Mouse (Mus musculus) erythroblast, embryonic 14.5 days (primary cell): ENCODE measurements around the gene Plaur. TPM values are rescaled to one million over a fixed set of nuclear protein-coding genes. Genes with fewer than 3 reads are reported as not detected.
"Not testable (repeated sequence)": the region's sequence is repeated elsewhere in the genome, so short reads cannot be mapped to it uniquely, and the experiment has no call there.

Experiments used
- H3K27me3 ChIP-seq: 2 replicates; pipeline ENCODE4 v1.6.1; 2012; ENCODE audit warnings: inconsistent platforms; ENCODE audit not compliant: control insufficient read depth
- H3K36me3 ChIP-seq: 2 replicates; pipeline ENCODE4 v1.6.1; 2012; ENCODE audit warnings: mild to moderate bottlenecking, inconsistent platforms; ENCODE audit not compliant: control insufficient read depth
- H3K4me1 ChIP-seq: 2 replicates; pipeline ENCODE4 v1.6.1; 2012; ENCODE audit warnings: inconsistent platforms; ENCODE audit not compliant: control insufficient read depth
- H3K4me3 ChIP-seq: replicated peaks from 2 replicates; pipeline ENCODE3; 2012; ENCODE audit warnings: moderate library complexity, mild to moderate bottlenecking, inconsistent platforms
- H3K9me3 ChIP-seq: 2 replicates; pipeline ENCODE4 v1.6.1; 2012; ENCODE audit warnings: low read length, inconsistent platforms, mixed read lengths; ENCODE audit not compliant: control insufficient read depth
- GATA1 ChIP-seq: IDR thresholded peaks from 2 replicates; pipeline ENCODE4 v1.6.1; 2012; ENCODE audit warnings: low read length, inconsistent platforms, mixed read lengths
- TAL1 ChIP-seq: IDR thresholded peaks from 3 replicates; pipeline ENCODE4 v1.6.1; 2012; ENCODE audit warnings: low read length, inconsistent platforms, mixed read lengths
- polyA plus RNA-seq: library from polyadenylated mRNA; stranded (reverse); fragments of >175 nt; gene quantifications from 2 replicates; pipeline ENCODE4 v1.2.3, GENCODE M21; 2012

The Plaur gene
- polyA plus RNA-seq, 1 experiment: 0.08 TPM

DNA sequence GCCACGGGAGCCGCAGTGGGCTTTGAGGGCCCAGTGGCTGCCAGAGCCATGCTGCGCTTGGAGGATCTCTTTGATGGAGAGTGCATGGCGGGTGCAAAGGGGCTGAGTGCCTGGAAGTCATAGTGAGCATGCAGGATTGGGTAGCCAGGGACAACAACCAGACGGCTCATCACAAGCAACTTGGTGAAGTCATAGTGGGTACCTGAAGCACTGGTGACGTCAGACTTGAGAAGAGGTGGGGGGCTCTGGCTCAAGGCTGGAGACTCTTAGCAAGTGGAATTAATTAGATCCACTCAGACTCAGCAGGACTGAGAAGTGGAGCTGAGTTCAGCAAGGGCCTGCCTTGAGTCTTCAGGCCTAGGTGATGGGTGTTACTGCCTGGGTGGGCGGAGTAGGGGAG lies 50.1 kb downstream of the Plaur start, which contains the start of gene AC161166.1:
Gene AC161166.1 (minus strand): TSS at position 101 of the 400 bp plus-strand sequence.
- H3K27me3 ChIP-seq: no peaks in the 10 kb centered on the region; the same call in 1 of the 2 replicates
- H3K4me1 ChIP-seq: peaks cover 8% of the 10 kb centered on the region
- H3K36me3 ChIP-seq: no peaks in the 10 kb centered on the region
- no peak within 1 kb of the TSS for H3K4me3 ChIP-seq
- no peak for TF ChIP-seq TAL1
- TF ChIP-seq GATA1: no peak
- H3K9me3 ChIP-seq: no peaks in the 10 kb centered on the region

- not testable (repeated sequence) for H3K36me3 ChIP-seq, H3K4me1 ChIP-seq, H3K9me3 ChIP-seq, H3K27me3 ChIP-seq, H3K4me3 ChIP-seq
These were observed 54.0 kb downstream of the Plaur start for GRCm38 (mm10) chr7:24516319-24516718.

DNA sequence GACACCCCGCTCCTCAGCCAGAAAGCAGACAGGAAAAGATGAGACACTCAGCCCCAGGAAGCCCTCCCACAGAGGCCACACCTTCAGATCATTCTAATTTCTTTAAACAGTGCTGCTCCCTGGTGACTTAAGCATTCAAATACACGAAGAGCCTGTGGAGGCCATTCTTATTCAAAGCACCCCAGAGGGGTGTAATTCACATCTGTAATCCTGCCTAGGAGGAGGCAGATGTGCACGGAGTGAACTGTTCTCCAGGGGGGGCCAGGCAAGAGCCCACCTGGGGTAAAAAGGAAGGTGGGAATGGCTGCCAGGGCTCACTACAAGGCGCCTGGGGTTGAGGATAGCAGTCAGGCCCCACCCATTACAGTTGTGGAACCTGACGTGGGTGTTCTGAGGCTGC lies 54.8 kb downstream of the Plaur start:
- Histone ChIP-seq H3K36me3 (no peaks in the 10 kb centered on the region), H3K4me3 (no peak overlapping the region), H3K4me1 (no peaks in the 10 kb centered on the region), H3K27me3 (no peaks in the 10 kb centered on the region), H3K9me3 (no peaks in the 10 kb centered on the region)
- TF ChIP-seq TAL1 (no peak), GATA1 (no peak)

- no peaks in the 10 kb centered on the region for H3K9me3 ChIP-seq
These were observed 55.4 kb downstream of the Plaur start for GRCm38 (mm10) chr7:24517654-24518053.

DNA sequence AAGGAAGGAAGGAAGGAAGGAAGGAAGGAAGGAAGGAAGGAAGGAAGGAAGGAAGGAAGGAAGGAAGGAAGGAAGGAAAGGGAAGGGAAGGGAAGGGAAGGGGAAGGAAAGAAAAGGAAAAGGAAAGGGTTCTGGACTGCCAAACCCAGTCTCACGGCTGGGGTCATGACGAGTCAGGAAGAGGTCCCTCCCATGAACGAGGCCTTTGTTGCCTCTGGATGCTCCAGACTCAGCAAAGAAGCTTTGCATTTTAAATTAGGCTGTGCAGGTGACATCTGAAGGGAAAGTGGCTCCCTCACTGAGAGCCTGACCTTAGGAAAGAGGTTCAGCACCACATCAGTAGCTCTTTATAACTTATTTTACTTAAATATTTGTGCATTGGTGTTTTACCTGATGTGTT lies 56.8 kb downstream of the Plaur start:
- TF ChIP-seq GATA1: no peak
- TF ChIP-seq TAL1: no peak
- Histone ChIP-seq H3K36me3 (no peaks in the 10 kb centered on the region), H3K4me3 (no peak overlapping the region), H3K4me1 (no peaks in the 10 kb centered on the region), H3K9me3 (no peaks in the 10 kb centered on the region), H3K27me3 (peaks cover 2% of the 10 kb centered on the region; the same call in 1 of the 2 replicates)

More at GRCm38 (mm10) chr7:24517654-24518053, 55.4 kb downstream of the Plaur start:
- Histone ChIP-seq H3K4me3 (no peak overlapping the region), H3K4me1 (no peaks in the 10 kb centered on the region), H3K36me3 (no peaks in the 10 kb centered on the region), H3K27me3 (no peaks in the 10 kb centered on the region)
- no peak for TF ChIP-seq TAL1
- TF ChIP-seq GATA1: no peak

GRCm38 (mm10) chr7:24520054-24520453 lies 57.8 kb downstream of the Plaur start:
- H3K4me1 ChIP-seq, H3K36me3 ChIP-seq, H3K4me3 ChIP-seq, H3K27me3 ChIP-seq, H3K9me3 ChIP-seq: not testable (repeated sequence)

DNA sequence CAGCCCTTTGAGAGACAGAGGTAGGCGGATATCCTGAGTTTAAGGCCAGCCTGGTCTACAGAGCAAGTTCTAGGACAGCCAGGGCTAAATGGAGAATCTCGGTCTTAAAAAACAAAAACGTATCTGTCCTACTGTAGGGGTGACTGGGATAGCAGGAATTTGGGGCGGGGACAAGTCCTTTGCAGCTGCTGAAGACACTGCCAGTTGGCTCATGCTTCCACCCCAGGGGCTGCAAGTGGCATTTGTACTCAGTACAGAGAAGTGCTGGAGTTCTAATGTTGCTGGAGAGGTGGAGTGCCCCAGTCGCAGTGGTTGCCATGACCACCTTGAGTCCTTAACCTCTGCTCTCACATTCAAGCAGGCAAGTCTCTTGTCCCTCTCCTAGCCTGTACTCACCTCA lies 60.5 kb downstream of the Plaur start:
- no peaks in the 10 kb centered on the region for H3K36me3 ChIP-seq
- TF ChIP-seq TAL1 (no peak), GATA1 (no peak)
- H3K4me3 ChIP-seq: no peak overlapping the region
- peaks cover 2% of the 10 kb centered on the region; the same call in 1 of the 2 replicates for H3K27me3 ChIP-seq
- no peaks in the 10 kb centered on the region for H3K9me3 ChIP-seq
- 0 out of 2 replicates have a peak, but pooled peaks cover 2% of the 10 kb centered on the region for H3K4me1 ChIP-seq

DNA sequence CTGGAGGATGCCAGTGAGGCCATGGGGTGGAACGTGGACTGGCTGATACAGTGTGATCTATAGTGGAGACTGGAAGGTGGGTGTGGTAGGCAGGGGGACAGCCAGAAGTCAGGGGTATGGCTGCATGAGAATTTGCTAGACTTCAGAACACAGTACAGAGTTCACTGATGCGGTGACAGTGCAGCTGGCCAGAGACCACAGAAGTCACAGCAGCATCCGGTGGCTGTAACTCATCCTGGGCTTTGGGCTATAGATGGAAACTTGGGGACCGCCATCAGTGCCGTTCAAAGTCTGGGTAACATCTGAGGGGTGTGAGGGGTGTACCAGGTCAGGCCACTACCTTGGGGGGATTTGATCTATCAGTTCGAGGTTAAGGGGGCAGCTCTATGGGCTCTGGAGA lies 61.4 kb downstream of the Plaur start:
- H3K9me3 ChIP-seq: no peaks in the 10 kb centered on the region
- no peak overlapping the region for H3K4me3 ChIP-seq
- no peaks in the 10 kb centered on the region for H3K36me3 ChIP-seq
- H3K27me3 ChIP-seq: peaks cover 2% of the 10 kb centered on the region; the same call in 1 of the 2 replicates
- H3K4me1 ChIP-seq: peaks cover 3% of the 10 kb centered on the region
- TF ChIP-seq GATA1 (no peak), TAL1 (no peak)

DNA sequence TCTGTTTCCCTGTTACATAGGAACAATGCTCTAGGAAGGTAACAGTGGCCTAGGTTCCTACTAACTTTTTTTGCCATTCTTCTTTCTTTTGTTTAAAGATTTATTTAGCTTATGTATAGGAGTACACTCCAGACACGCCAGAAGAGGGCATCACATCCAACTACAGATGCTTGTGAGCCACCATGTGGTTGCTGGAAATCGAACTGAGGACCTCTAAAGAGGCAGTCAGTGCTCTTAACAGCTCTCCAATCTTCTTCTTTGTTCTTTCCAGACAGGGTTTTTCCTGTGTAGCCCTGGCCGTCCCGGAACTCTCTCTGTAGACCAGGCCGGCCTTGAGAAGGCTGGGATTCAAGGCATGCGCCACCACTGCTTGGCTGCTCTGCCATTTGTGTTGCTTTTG lies 62.7 kb downstream of the Plaur start:
- Histone ChIP-seq H3K4me1 (peaks cover 16% of the 10 kb centered on the region), H3K36me3 (no peaks in the 10 kb centered on the region), H3K9me3 (no peaks in the 10 kb centered on the region), H3K4me3 (no peak overlapping the region), H3K27me3 (peaks cover 2% of the 10 kb centered on the region; the same call in 1 of the 2 replicates)
- TF ChIP-seq GATA1: no peak
- no peak for TF ChIP-seq TAL1

Other genes starting within 250 kb of the Plaur start
- 0.02 TPM in 1 of 2 replicates, not detected in the other for gene Zfp109, start 224.9 kb upstream of the Plaur start, polyA plus RNA-seq
- gene Zfp108, start 207.7 kb upstream of the Plaur start, polyA plus RNA-seq: not detected in 2 replicates
- not detected in 2 replicates for gene Zfp93, start 192.1 kb upstream of the Plaur start, polyA plus RNA-seq
- gene Zfp61, start 161.3 kb upstream of the Plaur start, polyA plus RNA-seq: 0.12 TPM in 1 of 2 replicates, not detected in the other
- 0.07 TPM in 1 of 2 replicates, not detected in the other for gene Zfp94, start 145.8 kb upstream of the Plaur start, polyA plus RNA-seq
- not detected in 2 replicates for gene Tescl, start 128.5 kb upstream of the Plaur start, polyA plus RNA-seq
- gene Lypd5, start 113.3 kb upstream of the Plaur start, polyA plus RNA-seq: 0.02 TPM in 1 of 2 replicates, not detected in the other
- gene Kcnn4, start 92.2 kb upstream of the Plaur start, polyA plus RNA-seq: 56.1 and 61.3 TPM in 2 replicates
- 16.4 and 18.4 TPM in 2 replicates for gene Smg9, start 62.9 kb upstream of the Plaur start, polyA plus RNA-seq
- not detected in 2 replicates for gene Irgc1, start 10.2 kb upstream of the Plaur start, polyA plus RNA-seq
- 0.01 TPM in 1 of 2 replicates, not detected in the other for gene Cadm4, start 19.5 kb downstream of the Plaur start, polyA plus RNA-seq
- gene Zfp428, start 44.5 kb downstream of the Plaur start, polyA plus RNA-seq: 0.55 and 0.58 TPM in 2 replicates
- not detected in 2 replicates for gene AC161166.1, start 50.0 kb downstream of the Plaur start, polyA plus RNA-seq
- gene Irgq, start 68.2 kb downstream of the Plaur start, polyA plus RNA-seq: 0.18 and 0.20 TPM in 2 replicates
- not detected in 2 replicates for gene Pinlyp, start 83.6 kb downstream of the Plaur start, polyA plus RNA-seq
- gene Xrcc1, start 83.8 kb downstream of the Plaur start, polyA plus RNA-seq: 32.1 and 34.8 TPM in 2 replicates
- gene Ethe1, start 125.1 kb downstream of the Plaur start, polyA plus RNA-seq: 1.8 and 1.9 TPM in 2 replicates
- gene Zfp575, start 125.2 kb downstream of the Plaur start, polyA plus RNA-seq: 0.08 TPM in 1 of 2 replicates, not detected in the other
- 0.03 and 0.09 TPM in 2 replicates for gene Phldb3, start 148.3 kb downstream of the Plaur start, polyA plus RNA-seq
- not detected in 2 replicates for gene Lypd3, start 174.1 kb downstream of the Plaur start, polyA plus RNA-seq
- gene Tex101, start 214.2 kb downstream of the Plaur start, polyA plus RNA-seq: not detected in 2 replicates
- 0.24 and 0.66 TPM in 2 replicates for gene BC049730, start 246.8 kb downstream of the Plaur start, polyA plus RNA-seq